ENCODE assay signal across 11 mouse cellular contexts in the genomic region with DNA sequence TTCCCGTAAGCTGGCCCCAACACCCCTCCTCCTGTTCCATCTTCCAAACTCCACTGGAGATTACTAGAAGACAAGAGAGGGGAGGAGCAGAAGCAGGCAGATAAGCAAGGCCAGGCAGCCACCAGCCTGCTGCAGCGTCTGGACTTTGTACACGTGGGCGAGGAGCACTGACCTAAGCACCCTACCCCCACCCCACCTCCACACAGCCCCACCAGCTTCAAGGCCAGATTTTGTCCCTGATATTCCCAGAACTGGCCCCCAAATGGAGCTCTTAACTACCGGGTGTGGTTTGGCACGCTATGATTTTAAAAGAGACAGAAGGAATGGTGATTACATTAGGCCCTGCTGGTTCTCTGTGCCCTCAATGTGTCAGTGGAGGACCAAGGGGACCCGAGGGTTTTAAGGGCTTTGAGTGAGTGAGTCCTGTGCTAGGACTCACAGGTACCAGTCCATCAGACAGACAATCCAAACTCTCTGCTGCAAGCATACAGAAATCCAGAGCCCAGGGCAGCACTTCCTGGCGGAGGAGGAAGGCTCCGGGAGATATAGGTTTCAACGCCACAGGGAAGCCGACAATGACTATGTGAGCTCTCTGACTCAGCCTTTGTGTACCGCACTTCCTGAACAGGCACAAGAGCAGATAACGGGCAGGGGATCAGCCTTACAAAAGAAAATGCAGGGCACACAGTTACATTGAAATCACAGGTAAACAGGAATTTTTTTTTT.
A peak's percentile ranks its signal among the peaks of the same experiment; 100 is the strongest.
DNase-seq lines count a peak whose midpoint lies in the region; ATAC-seq and TF ChIP-seq lines count a peak whose summit lies in the region.
"Had no signal": no experiment of that assay in that cellular context is flagged by ENCODE, and none has a peak within 500 bp of the region (broad histone marks: within the 10 kb centered on the region; RNA-seq: fewer than 3 reads in every experiment).

No protein-coding gene starts in this region.

- H3K9ac ChIP-seq in heart, embryonic 12.5 days = no peak overlapping the region
- peak overlapping the region; percentile 73 for H3K9ac ChIP-seq in MEL (ENCODE audit: control insufficient read depth, low read depth, low read length, poor library complexity, severe bottlenecking)
- H3K9ac ChIP-seq in intestine, embryonic 14.5 days (ENCODE audit: low read length) = no peak overlapping the region
- no peak overlapping the region for H3K9ac ChIP-seq in liver, embryonic 15.5 days
- H3K9ac ChIP-seq: hindbrain, embryonic 15.5 days; limb, embryonic 13.5 days had no signal

- no peak for TF ChIP-seq RAD21 in MEL (IDR thresholded peaks at IDR 0.05; ENCODE audit: low read depth, low read length)

- peak overlapping the region; percentile 72 for H3K27ac ChIP-seq in heart, embryonic 12.5 days (ENCODE audit: poor library complexity, severe bottlenecking)
- H3K27ac ChIP-seq in MEL (ENCODE audit: control insufficient read depth, low read depth, low read length) = peak overlapping the region; percentile 94
- H3K27ac ChIP-seq in intestine, embryonic 14.5 days (ENCODE audit: low read depth) = peak overlapping the region; percentile 80
- peak overlapping the region; percentile 57 for H3K27ac ChIP-seq in liver, embryonic 15.5 days (replicated peaks)
- H3K27ac ChIP-seq: hindbrain, embryonic 15.5 days; limb, embryonic 13.5 days had no signal

- peak; percentile 70 to 80 for TF ChIP-seq EP300 in MEL (IDR thresholded peaks at IDR 0.05; ENCODE audit: low read depth in 1 of 2, low read length in 2 of 2)

- DNase-seq in heart, adult 11 months = no peak
- peak; percentile 92 for DNase-seq in MEL (ENCODE audit: low read depth, low spot score)
- DNase-seq in intestine, embryonic 14.5 days (ENCODE audit: low spot score) = peak; percentile 75
- DNase-seq in cerebellum, postnatal 36 days = no peak
- DNase-seq in cerebellum, adult 11-12 months = no peak
- no peak for DNase-seq in c-Kit-positive CD71-positive TER-119-positive erythroid progenitor cells, embryonic 14.5 days (ENCODE audit: low spot score)

- no peaks in the 10 kb centered on the region for H3K36me3 ChIP-seq in heart, embryonic 12.5 days
- peaks cover 0 to 9% of the 10 kb centered on the region in 2 experiments; a peak in 2 of 4 replicates for H3K36me3 ChIP-seq in MEL (ENCODE audit: control insufficient read depth in 1 of 2, insufficient read depth in 2 of 2, low read length in 2 of 2)
- no peaks in the 10 kb centered on the region for H3K36me3 ChIP-seq in intestine, embryonic 14.5 days (ENCODE audit: control insufficient read depth, insufficient read depth, low read length)
- H3K36me3 ChIP-seq in liver, embryonic 15.5 days (replicated peaks) = no peaks in the 10 kb centered on the region
- H3K36me3 ChIP-seq: hindbrain, embryonic 15.5 days; limb, embryonic 13.5 days had no signal

- peak overlapping the region; percentile 37 for H3K4me2 ChIP-seq in heart, embryonic 12.5 days
- H3K4me2 ChIP-seq in intestine, embryonic 14.5 days (ENCODE audit: low read length) = peak overlapping the region; percentile 1; the same call in 1 of the 2 replicates
- H3K4me2 ChIP-seq in liver, embryonic 15.5 days = peak overlapping the region; percentile 29
- H3K4me2 ChIP-seq: hindbrain, embryonic 15.5 days; limb, embryonic 13.5 days had no signal

- peaks cover 28% of the 10 kb centered on the region for H3K4me1 ChIP-seq in heart, embryonic 12.5 days (replicated peaks)
- H3K4me1 ChIP-seq in MEL (ENCODE audit: control insufficient read depth in 1 of 2, insufficient read depth in 2 of 2, low read length in 2 of 2) = peaks cover 3 to 11% of the 10 kb centered on the region in 2 experiments
- peaks cover 10% of the 10 kb centered on the region for H3K4me1 ChIP-seq in intestine, embryonic 14.5 days (replicated peaks; ENCODE audit: control insufficient read depth, insufficient read depth, low read length)
- H3K4me1 ChIP-seq in liver, embryonic 15.5 days (replicated peaks) = peaks cover 17% of the 10 kb centered on the region

- 0 out of 2 replicates have a peak, but pooled peaks cover 4% of the 10 kb centered on the region for H3K27me3 ChIP-seq in heart, embryonic 12.5 days (replicated peaks)
- no peaks in the 10 kb centered on the region; a peak in 2 of 4 replicates for H3K27me3 ChIP-seq in MEL (ENCODE audit: control insufficient read depth in 1 of 2, insufficient read depth in 2 of 2, low read length in 2 of 2)
- no peaks in the 10 kb centered on the region for H3K27me3 ChIP-seq in intestine, embryonic 14.5 days (replicated peaks; ENCODE audit: control insufficient read depth, insufficient read depth, low read length)
- no peaks in the 10 kb centered on the region for H3K27me3 ChIP-seq in liver, embryonic 15.5 days
- H3K27me3 ChIP-seq: hindbrain, embryonic 15.5 days had no signal

- H3K4me3 ChIP-seq in heart, embryonic 12.5 days = no peak overlapping the region
- peak overlapping the region; percentile 46 to 61 for H3K4me3 ChIP-seq in MEL (ENCODE audit: control insufficient read depth in 1 of 2, insufficient read depth in 1 of 2, low read depth in 2 of 2, low read length in 2 of 2)
- no peak overlapping the region for H3K4me3 ChIP-seq in intestine, embryonic 14.5 days (ENCODE audit: low read depth, low read length)
- H3K4me3 ChIP-seq in liver, embryonic 15.5 days (replicated peaks) = no peak overlapping the region
- H3K4me3 ChIP-seq: hindbrain, embryonic 15.5 days; limb, embryonic 13.5 days had no signal

- WGBS in heart, embryonic 12.5 days = 12% methylated on average over 13 of the region's 13 CpGs
- 27% methylated on average over 13 of the region's 13 CpGs for WGBS in intestine, embryonic 14.5 days
- WGBS in liver, embryonic 15.5 days (ENCODE audit: insufficient replicate concordance) = 4% methylated on average over 13 of the region's 13 CpGs

- TF ChIP-seq POLR2A in MEL (IDR thresholded peaks at IDR 0.05; ENCODE audit: control insufficient read depth in 1 of 2, insufficient read depth in 1 of 2, low read depth in 1 of 2, low read length in 2 of 2, poor library complexity in 1 of 2) = peak; percentile 30 to 65; a peak in 2 of 4 replicates

- peak; percentile 56 for ATAC-seq in heart, embryonic 12.5 days (ENCODE audit: insufficient number of reproducible peaks, low FRiP score)
- peak; percentile 79 for ATAC-seq in intestine, embryonic 14.5 days (replicated peaks; ENCODE audit: low FRiP score, low TSS enrichment, low read depth)
- peak; percentile 76 for ATAC-seq in liver, embryonic 15.5 days (ENCODE audit: insufficient read depth)
- ATAC-seq: CD4-positive, CD25-positive, alpha-beta regulatory T cell, adult 4 months had no signal

- no peak for TF ChIP-seq CTCF in MEL (IDR thresholded peaks at IDR 0.05 in 2 of 3, conservative IDR thresholded peaks at IDR 0.05 in 1 of 3; ENCODE audit: control insufficient read depth in 1 of 3, insufficient read depth in 1 of 3, low read depth in 2 of 3, low read length in 3 of 3, poor library complexity in 1 of 3, severe bottlenecking in 1 of 3)

- no peaks in the 10 kb centered on the region; the same call in 1 of the 2 replicates for H3K79me2 ChIP-seq in MEL (ENCODE audit: control insufficient read depth, insufficient read depth, low read length, poor library complexity)

- H3K9me3 ChIP-seq in heart, embryonic 12.5 days (replicated peaks) = no peaks in the 10 kb centered on the region; the same call in 1 of the 2 replicates
- no peaks in the 10 kb centered on the region for H3K9me3 ChIP-seq in MEL (replicated peaks; ENCODE audit: insufficient read depth, low read length)
- H3K9me3 ChIP-seq in intestine, embryonic 14.5 days (ENCODE audit: control insufficient read depth, low read length) = peaks cover 3% of the 10 kb centered on the region; the same call in 1 of the 2 replicates
- no peaks in the 10 kb centered on the region for H3K9me3 ChIP-seq in liver, embryonic 15.5 days (replicated peaks)
- H3K9me3 ChIP-seq: hindbrain, embryonic 15.5 days; limb, embryonic 13.5 days had no signal

TF ChIP-seq in MEL, 35 proteins besides CTCF, POLR2A, EP300 and RAD21 (continues in another document):
- TF ChIP-seq RCOR1 (IDR thresholded peaks at IDR 0.05; ENCODE audit: low read depth, low read length) (peak; percentile 56), MYB (IDR thresholded peaks at IDR 0.05; ENCODE audit: low read depth, low read length) (0 out of 2 replicates have a peak, but pooled peaks have one; percentile 33), CHD2 (IDR thresholded peaks at IDR 0.05; ENCODE audit: low read length) (no peak; the same call in none of the 2 replicates), MEF2A (IDR thresholded peaks at IDR 0.05; ENCODE audit: extremely low read depth, insufficient replicate concordance, low read depth, low read length, poor library complexity, severe bottlenecking) (no peak), NELFE (IDR thresholded peaks at IDR 0.05; ENCODE audit: low read depth, low read length) (no peak; the same call in 1 of the 2 replicates), MXI1 (IDR thresholded peaks at IDR 0.05; ENCODE audit: low read depth, low read length) (peak; percentile 82; the same call in 1 of the 2 replicates), MAX (IDR thresholded peaks at IDR 0.05; ENCODE audit: low read length) (no peak; the same call in 1 of the 2 replicates), E2F4 (IDR thresholded peaks at IDR 0.05; ENCODE audit: borderline replicate concordance, low read depth, low read length) (no peak), GABPA (IDR thresholded peaks at IDR 0.05; ENCODE audit: low read depth, low read length) (no peak), ZC3H11A (IDR thresholded peaks at IDR 0.05; ENCODE audit: low read depth, low read length) (no peak), MYC (IDR thresholded peaks at IDR 0.05; ENCODE audit: low read depth, low read length) (peak; percentile 14; the same call in 1 of the 2 replicates), TAL1 (IDR thresholded peaks at IDR 0.05; ENCODE audit: low read length) (peak; percentile 52), USF1 (IDR thresholded peaks at IDR 0.05; ENCODE audit: low read depth, low read length) (no peak), JUND (IDR thresholded peaks at IDR 0.05; ENCODE audit: low read depth, low read length) (0 out of 2 replicates have a peak, but pooled peaks have one; percentile 43), ZMIZ1 (IDR thresholded peaks at IDR 0.05; ENCODE audit: low read depth, low read length) (0 out of 2 replicates have a peak, but pooled peaks have one; percentile 45), ELF1 (IDR thresholded peaks at IDR 0.05; ENCODE audit: low read depth, low read length) (peak; percentile 84), MAFK (IDR thresholded peaks at IDR 0.05; ENCODE audit: borderline replicate concordance, low read depth, low read length) (no peak), TCF12 (IDR thresholded peaks at IDR 0.05; ENCODE audit: low read depth, low read length) (peak; percentile 54; the same call in 1 of the 2 replicates), BHLHE40 (IDR thresholded peaks at IDR 0.05; ENCODE audit: borderline replicate concordance, low read depth, low read length) (no peak), ZKSCAN1 (IDR thresholded peaks at IDR 0.05; ENCODE audit: low read depth, low read length) (no peak), TBP (IDR thresholded peaks at IDR 0.05; ENCODE audit: low read depth, low read length) (peak; percentile 45; the same call in 1 of the 2 replicates), ZNF384 (IDR thresholded peaks at IDR 0.05; ENCODE audit: low read depth, low read length) (peak; percentile 81)

Comparison
In these comparisons a context has a peak if more than half of its experiments do, and no peak if none do; other contexts are left out.
1. H3K4me3 ChIP-seq: peak in MEL (2 of 2); none in heart, embryonic 12.5 days (single experiment), intestine, embryonic 14.5 days (single experiment) and liver, embryonic 15.5 days (single experiment).
2. DNase-seq: peak in MEL (single experiment) and intestine, embryonic 14.5 days (single experiment); none in heart, adult 11 months (single experiment), cerebellum, postnatal 36 days (0 of 2), cerebellum, adult 11-12 months (single experiment) and c-Kit-positive CD71-positive TER-119-positive erythroid progenitor cells, embryonic 14.5 days (single experiment).
3. Peak in every context shown above with its lines, with median percentiles within 50 percentile points of each other: ATAC-seq, H3K27ac ChIP-seq and H3K4me2 ChIP-seq.